Mouse (Mus musculus) neural tube, embryonic 13.5 days (tissue): ENCODE measurements around the gene Galnt9. TPM values are rescaled to one million over a fixed set of nuclear protein-coding genes. Genes with fewer than 3 reads are reported as not detected.

Source experiments
- ATAC-seq: fragments of 200-750 bp; cut with Nextera tagmentation; 2 replicates; pipeline ENCODE4 v1.8.0; 2017; ENCODE audit warnings: low read depth, mild to moderate bottlenecking, moderate TSS enrichment, moderate library complexity
- H3K27ac ChIP-seq: fragments of 300-500 bp; sonication (generic); replicated peaks from 2 replicates; pipeline ENCODE4 v1.5.1; 2015; ENCODE audit warnings: moderate library complexity, mild to moderate bottlenecking, inconsistent platforms
- H3K27me3 ChIP-seq: fragments of 300-500 bp; sonication (generic); 2 replicates; pipeline ENCODE4 v1.6.1; 2015; ENCODE audit warnings: mild to moderate bottlenecking, inconsistent platforms
- H3K36me3 ChIP-seq: fragments of 300-500 bp; sonication (generic); 2 replicates; pipeline ENCODE4 v1.6.1; 2015; ENCODE audit warnings: mild to moderate bottlenecking, inconsistent platforms
- H3K4me1 ChIP-seq: fragments of 300-500 bp; sonication (generic); replicated peaks from 2 replicates; pipeline ENCODE4 v1.6.1; 2015; ENCODE audit warnings: inconsistent platforms
- H3K4me2 ChIP-seq: fragments of 300-500 bp; sonication (generic); 2 replicates; pipeline ENCODE4 v1.6.1; 2015; ENCODE audit warnings: inconsistent platforms, mild to moderate bottlenecking, moderate library complexity
- H3K4me3 ChIP-seq: fragments of 300-500 bp; sonication (generic); 2 replicates; pipeline ENCODE4 v1.5.1; 2015; ENCODE audit warnings: mild to moderate bottlenecking, inconsistent platforms
- H3K9ac ChIP-seq: fragments of 300-500 bp; sonication (generic); 2 replicates; pipeline ENCODE4 v1.6.1; 2015; ENCODE audit warnings: moderate library complexity, mild to moderate bottlenecking, inconsistent platforms
- H3K9me3 ChIP-seq: fragments of 300-500 bp; sonication (generic); 2 replicates; pipeline ENCODE4 v1.6.1; 2016; ENCODE audit warnings: inconsistent platforms
- WGBS: fragments of 180-500 bp; shearing (Covaris S2); methylation state at CpG from one replicate; pipeline ENCODE4 v1.1.7; 2015; 5-methylcytosine and 5-hydroxymethylcytosine counted together
- polyA plus RNA-seq: library from polyadenylated mRNA; unstranded; fragments of >200 nt; fragmentation: Nextera tagmentation; extraction: Ambion mirVana; gene quantifications from 2 replicates; pipeline ENCODE4 v1.2.1, GENCODE M21; 2015

Gene Galnt9
- polyA plus RNA-seq, 1 experiment from 2014 or later, result 17.8 TPM

DNA sequence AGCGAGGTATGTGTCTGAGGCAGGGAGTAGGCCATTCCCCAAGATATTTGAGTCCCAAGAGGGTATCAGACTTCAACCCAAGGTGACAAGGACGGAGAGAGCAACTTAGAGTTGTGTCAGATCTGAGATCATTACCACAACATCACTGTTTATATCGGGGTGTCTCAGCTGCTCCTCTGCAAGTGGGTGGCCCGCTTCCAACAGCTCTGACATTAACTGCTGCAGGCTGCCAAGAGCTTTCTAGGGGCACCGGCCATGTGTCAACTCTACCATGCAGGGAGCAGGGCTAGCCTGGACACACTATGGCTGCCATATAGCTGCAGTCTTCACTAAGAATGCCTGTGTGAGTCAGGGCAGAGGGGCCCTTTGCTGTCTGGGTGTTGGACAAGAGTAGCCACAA, 65.7 kb downstream of the Galnt9 start:
- ATAC-seq, result no peak
- no peaks in the 10 kb centered on the region for H3K27me3 ChIP-seq
- no peak overlapping the region for H3K4me2 ChIP-seq
- no peak overlapping the region for H3K27ac ChIP-seq
- H3K9ac ChIP-seq, result no peak overlapping the region
- no peaks in the 10 kb centered on the region for H3K9me3 ChIP-seq
- WGBS, result 82% methylated on average over 5 of the region's 5 CpGs
- 0 out of 2 replicates have a peak, but pooled peaks cover 7% of the 10 kb centered on the region for H3K4me1 ChIP-seq
- no peak overlapping the region for H3K4me3 ChIP-seq
- H3K36me3 ChIP-seq, result 0 out of 2 replicates have a peak, but pooled peaks cover 5% of the 10 kb centered on the region

DNA sequence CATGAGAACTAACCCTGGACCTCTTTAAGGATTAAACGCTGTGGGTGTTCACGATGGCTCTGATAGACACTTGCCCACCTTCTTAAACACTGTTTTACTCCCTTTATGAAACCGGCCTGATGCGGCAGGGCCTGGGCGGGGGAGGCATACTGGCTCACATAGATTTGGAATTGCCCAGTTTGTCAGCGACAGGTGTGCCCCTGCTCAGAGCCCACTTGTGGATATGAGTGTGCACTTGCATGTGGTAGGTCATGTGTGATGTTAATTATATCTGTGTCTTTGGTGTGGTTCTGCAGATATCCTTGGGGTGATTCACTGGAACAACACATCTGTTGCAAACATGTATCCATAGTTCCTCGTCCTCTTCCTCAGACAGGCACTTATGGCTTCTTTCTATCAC, 66.3 kb downstream of the Galnt9 start:
- Histone ChIP-seq H3K27ac (no peak overlapping the region), H3K4me3 (no peak overlapping the region), H3K27me3 (no peaks in the 10 kb centered on the region), H3K9ac (no peak overlapping the region), H3K9me3 (no peaks in the 10 kb centered on the region), H3K4me1 (0 out of 2 replicates have a peak, but pooled peaks cover 7% of the 10 kb centered on the region), H3K4me2 (no peak overlapping the region), H3K36me3 (0 out of 2 replicates have a peak, but pooled peaks cover 10% of the 10 kb centered on the region)
- whole genome bisulfite sequencing, result 94% methylated on average over 7 of the region's 7 CpGs
- ATAC-seq, result no peak

DNA sequence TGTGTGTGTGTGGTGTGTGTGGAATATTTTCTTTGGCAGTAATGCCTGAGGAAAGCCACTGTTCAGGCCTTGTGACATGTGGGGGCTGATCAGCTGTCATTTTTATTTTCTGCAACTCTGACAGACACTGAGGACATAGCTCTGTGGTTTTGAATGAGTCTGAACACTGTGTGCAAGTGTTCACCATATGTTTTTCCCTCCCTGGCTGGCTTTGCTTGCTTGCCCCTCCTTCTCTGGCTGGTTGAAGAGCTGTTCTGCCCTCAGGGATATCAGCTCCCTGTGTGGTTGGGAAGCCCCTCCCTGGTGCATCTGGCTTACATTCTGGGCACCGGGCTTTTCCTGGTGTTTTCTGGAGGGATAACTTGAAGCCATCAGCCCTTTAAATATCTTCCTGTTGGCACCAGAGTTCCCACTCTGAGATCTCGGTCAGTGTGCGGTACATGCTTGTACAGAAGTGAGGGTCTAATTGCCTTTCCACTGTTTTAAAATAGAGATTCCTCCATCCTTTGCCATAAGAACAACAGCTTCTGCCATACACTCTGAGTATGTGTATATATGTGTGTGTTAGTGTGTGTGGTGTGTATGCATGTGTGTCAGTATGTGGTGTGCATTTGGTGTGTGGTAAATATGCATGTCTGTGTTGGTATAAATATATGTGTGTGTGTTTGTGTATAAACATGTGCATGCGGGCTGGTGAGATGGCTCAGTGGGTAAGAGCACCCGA, 67.4 kb downstream of the Galnt9 start:
- Histone ChIP-seq H3K4me1 (0 out of 2 replicates have a peak, but pooled peaks cover 7% of the 10 kb centered on the region), H3K27me3 (no peaks in the 10 kb centered on the region), H3K4me2 (no peak overlapping the region), H3K27ac (peak overlapping the region; percentile 46; the same call in 1 of the 2 replicates), H3K36me3 (0 out of 2 replicates have a peak, but pooled peaks cover 17% of the 10 kb centered on the region), H3K9me3 (no peaks in the 10 kb centered on the region), H3K9ac (no peak overlapping the region), H3K4me3 (no peak overlapping the region)
- 72% methylated on average over 5 of the region's 5 CpGs for WGBS
- ATAC-seq, result peak; percentile 73

DNA sequence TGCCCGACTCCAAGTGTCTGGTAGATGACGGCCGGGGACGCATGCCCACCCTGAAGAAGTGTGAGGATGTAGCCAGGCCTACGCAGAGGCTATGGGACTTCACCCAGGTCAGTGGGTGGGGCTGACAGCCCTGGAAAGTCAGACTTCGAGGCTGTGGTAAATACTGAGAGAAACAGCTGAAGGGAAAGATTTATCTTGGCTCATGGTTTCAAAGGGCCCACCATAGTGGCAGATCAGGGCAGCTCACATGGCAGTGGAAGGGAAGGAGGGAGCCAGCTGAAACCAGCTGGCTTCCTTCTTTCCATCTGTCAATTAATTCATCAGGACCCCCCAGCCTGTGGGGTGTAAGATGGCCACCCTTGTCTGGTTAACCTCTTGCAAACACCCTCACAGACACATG, 75.1 kb downstream of the Galnt9 start:
- Histone ChIP-seq H3K4me2 (no peak overlapping the region), H3K36me3 (peaks cover 19% of the 10 kb centered on the region; the same call in 1 of the 2 replicates), H3K4me1 (no peaks in the 10 kb centered on the region), H3K9me3 (no peaks in the 10 kb centered on the region), H3K4me3 (no peak overlapping the region), H3K27me3 (no peaks in the 10 kb centered on the region), H3K9ac (no peak overlapping the region), H3K27ac (no peak overlapping the region)
- WGBS, result 85% methylated on average over 6 of the region's 6 CpGs
- no peak for ATAC-seq

DNA sequence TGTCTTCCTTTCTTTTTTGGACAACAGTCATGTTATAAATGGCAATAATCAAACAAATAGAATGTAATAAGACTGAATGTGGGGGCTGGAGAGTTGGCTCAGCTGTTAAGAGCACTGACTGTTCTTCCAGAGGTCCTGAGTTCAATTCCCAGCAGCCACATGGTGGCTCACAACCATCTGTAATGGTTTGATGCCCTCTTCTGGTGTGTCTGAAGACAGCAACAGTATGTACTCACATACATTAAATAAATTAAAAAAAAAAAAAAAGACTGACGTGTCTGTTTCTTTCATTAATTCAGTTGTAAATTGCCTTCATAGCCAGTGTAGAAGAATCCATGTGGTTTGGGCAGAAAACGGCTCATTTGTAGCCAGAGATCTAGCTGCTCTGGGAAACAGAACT, 80.2 kb downstream of the Galnt9 start:
- no peak overlapping the region for H3K9ac ChIP-seq
- 77% methylated on average over 2 of the region's 2 CpGs for WGBS

DNA sequence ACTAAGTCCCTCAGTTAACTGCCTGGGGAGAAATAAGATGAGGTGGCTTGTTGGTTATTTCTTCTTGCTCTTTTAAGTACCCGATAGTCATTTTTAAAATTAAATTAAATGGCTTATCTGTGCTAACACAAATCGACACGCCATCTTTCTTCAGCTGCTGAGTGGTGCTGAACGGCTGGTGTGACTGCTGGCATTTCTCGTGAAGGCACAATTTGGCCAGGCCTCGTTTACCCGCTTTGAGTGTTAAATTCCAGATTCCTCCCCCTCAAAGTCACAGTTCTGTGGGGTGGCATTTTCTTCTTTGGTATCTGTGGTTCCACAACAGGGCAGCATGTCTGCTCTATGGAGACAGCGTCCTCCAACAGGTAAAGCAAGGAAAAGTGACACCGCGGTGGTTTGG, 83.2 kb downstream of the Galnt9 start:
- ATAC-seq, result no peak
- Histone ChIP-seq H3K27me3 (no peaks in the 10 kb centered on the region), H3K9me3 (no peaks in the 10 kb centered on the region), H3K4me1 (peaks cover 7% of the 10 kb centered on the region), H3K36me3 (no peaks in the 10 kb centered on the region), H3K4me2 (no peak overlapping the region), H3K27ac (no peak overlapping the region), H3K4me3 (no peak overlapping the region), H3K9ac (no peak overlapping the region)
- WGBS, result 77% methylated on average over 10 of the region's 10 CpGs

More for the DNA sequence above, 80.2 kb downstream of the Galnt9 start:
- H3K9me3 ChIP-seq, result no peaks in the 10 kb centered on the region
- no peak overlapping the region for H3K4me2 ChIP-seq
- no peak overlapping the region for H3K27ac ChIP-seq
- H3K4me3 ChIP-seq, result no peak overlapping the region
- no peaks in the 10 kb centered on the region for H3K27me3 ChIP-seq
- ATAC-seq, result no peak
- peaks cover 2% of the 10 kb centered on the region; the same call in 1 of the 2 replicates for H3K36me3 ChIP-seq
- peaks cover 7% of the 10 kb centered on the region for H3K4me1 ChIP-seq

DNA sequence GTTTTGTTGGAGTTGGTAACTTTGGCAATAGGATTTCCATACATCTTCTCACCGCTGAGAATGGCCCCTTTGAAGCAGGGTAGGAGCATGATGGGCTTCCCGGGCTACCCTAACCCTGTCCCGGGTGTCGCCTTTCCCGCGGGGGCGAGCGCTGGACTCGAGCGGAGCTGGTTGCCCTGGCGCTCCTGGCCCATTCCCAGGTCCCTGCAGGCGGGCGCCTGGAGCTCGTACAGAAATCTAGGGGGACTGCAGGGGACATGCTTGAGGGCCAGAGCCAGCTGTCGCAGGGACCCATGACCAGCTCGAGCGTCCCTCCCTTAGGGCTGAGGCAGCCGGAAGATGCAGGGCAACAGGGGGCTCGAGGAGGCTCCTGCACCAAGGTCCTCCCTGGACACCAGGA, 84.0 kb downstream of the Galnt9 start:
- H3K36me3 ChIP-seq, result no peaks in the 10 kb centered on the region
- H3K27ac ChIP-seq, result no peak overlapping the region
- no peaks in the 10 kb centered on the region for H3K9me3 ChIP-seq
- ATAC-seq, result no peak
- H3K4me2 ChIP-seq, result peak overlapping the region; percentile 33
- WGBS, result 24% methylated on average over 19 of the region's 19 CpGs
- no peak overlapping the region for H3K4me3 ChIP-seq
- H3K27me3 ChIP-seq, result no peaks in the 10 kb centered on the region
- peaks cover 7% of the 10 kb centered on the region for H3K4me1 ChIP-seq
- 0 out of 2 replicates have a peak overlapping the region, but pooled peaks have one; percentile 12 for H3K9ac ChIP-seq

DNA sequence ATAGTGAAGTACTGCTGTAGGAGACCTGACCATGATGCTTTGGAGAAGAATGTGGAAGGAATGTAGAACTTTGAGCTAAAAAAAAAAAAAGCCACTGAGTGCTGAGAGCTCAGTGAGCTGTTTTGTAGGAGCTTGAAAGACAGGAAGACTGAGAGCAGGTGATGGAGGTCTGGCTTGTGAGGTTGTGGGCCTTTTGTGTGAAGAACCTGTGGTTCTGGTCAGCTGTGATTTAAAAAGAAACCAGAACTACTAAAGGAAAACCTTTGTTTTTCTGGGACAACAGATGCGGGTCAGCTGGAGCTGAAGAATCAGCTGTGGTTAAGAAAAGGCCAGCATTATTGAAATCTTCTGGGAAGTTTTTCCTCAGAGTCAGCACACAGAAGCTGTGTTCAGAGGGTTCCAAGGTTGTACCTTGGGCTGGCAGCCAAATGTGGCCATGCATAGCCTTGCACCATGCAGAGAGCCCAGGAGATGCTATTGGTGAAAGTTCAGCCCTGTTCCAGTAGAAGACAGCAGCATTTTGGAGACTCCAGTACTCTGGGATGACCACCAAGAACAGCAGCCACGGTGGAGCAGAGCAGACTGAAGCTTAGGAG, 85.5 kb downstream of the Galnt9 start:
- no peak for ATAC-seq
- H3K4me3 ChIP-seq, result no peak overlapping the region
- 84% methylated on average over 2 of the region's 2 CpGs for WGBS
- no peak overlapping the region for H3K9ac ChIP-seq
- no peak overlapping the region for H3K27ac ChIP-seq
- H3K4me1 ChIP-seq, result peaks cover 7% of the 10 kb centered on the region
- H3K27me3 ChIP-seq, result no peaks in the 10 kb centered on the region
- H3K9me3 ChIP-seq, result no peaks in the 10 kb centered on the region
- no peak overlapping the region for H3K4me2 ChIP-seq
- no peaks in the 10 kb centered on the region for H3K36me3 ChIP-seq

DNA sequence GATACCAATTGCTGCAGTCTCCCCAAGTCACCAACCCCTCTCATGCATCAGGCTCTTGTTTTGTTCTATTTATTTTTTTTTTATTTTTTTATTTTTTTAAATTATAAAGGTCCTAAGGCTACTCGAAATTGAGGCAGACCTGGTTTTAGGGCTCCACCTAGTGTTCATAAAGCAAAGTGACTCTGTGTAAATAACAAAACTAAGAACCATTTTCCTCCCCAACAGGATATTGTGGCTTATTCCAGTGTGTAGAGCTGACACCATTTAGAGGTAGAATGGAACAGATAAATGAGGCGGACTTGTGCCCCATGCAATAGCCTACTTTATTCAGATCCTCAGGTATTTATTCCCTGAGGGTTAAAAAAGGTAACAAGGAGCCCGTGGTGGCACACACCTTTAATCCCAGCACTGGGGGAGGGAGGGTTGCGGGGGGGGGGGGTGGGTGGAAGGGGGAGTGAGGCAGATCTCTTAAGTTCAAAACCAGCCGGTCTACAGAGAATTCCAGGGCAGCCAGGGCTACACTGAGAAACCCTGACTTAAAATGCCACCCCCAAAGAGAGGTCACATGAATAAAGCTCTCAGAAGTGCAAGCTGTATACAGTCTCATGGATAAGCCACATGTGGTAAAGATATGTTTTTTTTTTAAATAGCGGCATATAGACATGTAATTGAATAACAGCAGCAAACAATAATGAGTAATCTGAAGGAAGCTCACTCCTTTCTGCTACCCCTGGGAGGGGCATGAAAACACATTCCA, 92.0 kb downstream of the Galnt9 start:
- no peaks in the 10 kb centered on the region for H3K9me3 ChIP-seq
- no peak overlapping the region for H3K27ac ChIP-seq
- H3K4me3 ChIP-seq, result no peak overlapping the region
- H3K36me3 ChIP-seq, result no peaks in the 10 kb centered on the region
- H3K4me2 ChIP-seq, result no peak overlapping the region
- H3K27me3 ChIP-seq, result peaks cover 8% of the 10 kb centered on the region
- 0 out of 2 replicates have a peak, but pooled peaks have one; percentile 23 for ATAC-seq
- 47% methylated on average over 6 of the region's 6 CpGs for WGBS
- H3K9ac ChIP-seq, result no peak overlapping the region
- 0 out of 2 replicates have a peak, but pooled peaks cover 3% of the 10 kb centered on the region for H3K4me1 ChIP-seq

DNA sequence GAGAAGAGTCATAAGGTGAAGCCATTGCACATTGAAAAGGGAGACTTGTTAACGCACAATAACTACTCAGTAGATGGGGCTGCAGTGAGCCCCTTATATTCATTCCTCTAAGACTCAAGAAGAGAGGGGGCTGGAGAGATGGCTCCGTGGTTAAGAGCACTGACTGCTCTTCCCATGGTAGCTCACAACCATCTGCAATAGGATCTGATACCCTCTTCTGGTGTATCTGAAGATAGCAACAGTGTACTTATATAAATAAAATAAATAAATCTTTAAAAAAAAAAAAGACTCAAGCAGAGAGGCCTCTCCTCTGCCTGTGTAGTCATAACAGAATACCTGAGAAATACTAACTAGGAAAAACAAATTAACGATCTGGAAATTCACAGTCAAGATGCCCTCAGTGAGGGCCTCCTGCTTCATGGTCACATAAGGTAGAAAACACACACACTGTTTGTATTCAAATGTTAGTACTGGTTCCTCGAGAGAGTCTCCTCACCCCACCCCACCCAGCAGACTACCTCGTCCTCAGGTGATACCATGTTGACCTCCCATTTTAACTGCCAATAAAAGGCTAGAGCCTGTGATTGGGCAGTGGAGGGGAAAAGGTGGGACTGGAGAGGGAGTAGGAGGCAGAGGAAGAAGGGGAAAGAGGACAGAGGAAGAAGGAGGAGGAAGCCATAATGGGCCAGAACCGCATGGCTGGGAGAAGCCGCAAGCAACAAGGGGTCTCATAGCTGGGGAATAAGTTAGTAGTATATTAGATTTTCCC, 94.3 kb downstream of the Galnt9 start:
- Histone ChIP-seq H3K27ac (no peak overlapping the region), H3K9ac (no peak overlapping the region), H3K9me3 (no peaks in the 10 kb centered on the region), H3K4me2 (no peak overlapping the region), H3K27me3 (peaks cover 8% of the 10 kb centered on the region), H3K4me3 (no peak overlapping the region), H3K4me1 (0 out of 2 replicates have a peak, but pooled peaks cover 3% of the 10 kb centered on the region), H3K36me3 (no peaks in the 10 kb centered on the region)
- no peak for ATAC-seq
- WGBS, result 80% methylated on average over 7 of the region's 7 CpGs

DNA sequence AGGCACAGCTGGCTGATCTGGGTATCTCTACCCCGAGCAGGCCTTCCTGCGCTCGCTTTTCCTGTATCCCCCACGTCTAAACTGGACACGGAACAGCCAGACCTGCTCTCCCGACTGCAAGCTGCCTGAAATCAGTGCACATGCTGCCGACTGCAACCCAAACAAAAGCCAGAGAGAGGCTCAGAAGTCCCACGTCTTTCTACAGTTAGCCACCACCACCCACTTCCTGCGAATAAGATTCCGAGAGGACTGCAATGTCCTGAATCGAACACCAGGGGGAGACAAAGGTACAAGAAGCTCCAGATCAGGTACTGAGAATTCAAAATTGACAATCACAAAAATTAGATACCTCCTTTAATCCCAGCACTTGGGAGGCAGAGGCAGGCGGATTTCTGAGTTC, 95.3 kb downstream of the Galnt9 start:
- Histone ChIP-seq H3K36me3 (no peaks in the 10 kb centered on the region), H3K4me2 (peak overlapping the region; percentile 35; the same call in 1 of the 2 replicates), H3K9me3 (no peaks in the 10 kb centered on the region), H3K4me3 (no peak overlapping the region), H3K27me3 (peaks cover 8% of the 10 kb centered on the region), H3K27ac (no peak overlapping the region), H3K9ac (peak overlapping the region; percentile 23; the same call in 1 of the 2 replicates), H3K4me1 (0 out of 2 replicates have a peak, but pooled peaks cover 3% of the 10 kb centered on the region)
- WGBS, result 26% methylated on average over 12 of the region's 12 CpGs
- no peak for ATAC-seq
